Comparison of ENCODE assay signal across 26 mouse cellular contexts in the genomic region with DNA sequence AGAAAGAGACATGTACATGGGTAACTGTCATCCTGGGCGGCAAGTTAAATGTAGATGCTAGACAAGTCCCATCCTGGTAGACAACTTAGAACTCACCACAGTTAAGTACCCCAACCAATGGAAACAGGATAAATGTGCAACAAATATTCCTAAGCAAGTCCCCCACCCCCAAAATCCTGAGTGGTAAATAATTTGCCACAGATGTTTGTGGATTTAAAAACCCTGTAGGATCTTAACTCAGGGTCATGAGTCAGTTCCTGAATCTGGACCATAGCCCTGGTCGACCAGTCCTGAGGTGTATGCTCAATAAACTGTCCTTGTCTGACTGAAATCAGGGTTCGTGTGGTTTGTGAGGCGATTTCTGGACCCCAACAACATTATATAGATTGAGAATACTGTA.
"Had no signal": no experiment of that assay in that cellular context is flagged by ENCODE, and none has a peak within 500 bp of the region (broad histone marks: within the 10 kb centered on the region; RNA-seq: fewer than 3 reads in every experiment).

No protein-coding gene starts in this region.

- ATAC-seq: hindbrain, embryonic 16.5 days; inflammation-experienced regulatory T-cells, adult 6 months; intestine, embryonic 15.5 days; intestine, postnatal 0 days; liver, postnatal 0 days had no signal

- H3K4me2 ChIP-seq: heart, embryonic 12.5 days; hindbrain, embryonic 12.5 days; hindbrain, embryonic 14.5 days; intestine, embryonic 15.5 days; limb, embryonic 12.5 days; liver, embryonic 11.5 days; liver, embryonic 13.5 days; liver, embryonic 15.5 days had no signal

- H3K4me3 ChIP-seq: gastrocnemius, adult 2 months; heart, embryonic 10.5 days; heart, embryonic 12.5 days; hindbrain, embryonic 10.5 days; hindbrain, embryonic 12.5 days; intestine, embryonic 15.5 days; layer of hippocampus, adult 2 months; left cerebral cortex, adult 2 months; limb, embryonic 10.5 days; limb, embryonic 12.5 days; liver, embryonic 13.5 days; liver, embryonic 15.5 days had no signal

- H3K27me3 ChIP-seq: heart, embryonic 12.5 days; hindbrain, embryonic 12.5 days; intestine, embryonic 15.5 days; limb, embryonic 12.5 days; liver, embryonic 13.5 days; liver, embryonic 15.5 days had no signal

- H3K9me3 ChIP-seq: heart, embryonic 10.5 days; heart, embryonic 12.5 days; hindbrain, embryonic 10.5 days; hindbrain, embryonic 12.5 days; intestine, embryonic 15.5 days; limb, embryonic 10.5 days; limb, embryonic 12.5 days; liver, embryonic 13.5 days; liver, embryonic 15.5 days had no signal

- H3K36me3 ChIP-seq: heart, embryonic 10.5 days; heart, embryonic 12.5 days; hindbrain, embryonic 10.5 days; hindbrain, embryonic 12.5 days; intestine, embryonic 15.5 days; limb, embryonic 10.5 days; limb, embryonic 12.5 days; liver, embryonic 13.5 days; liver, embryonic 15.5 days had no signal

- H3K9ac ChIP-seq: heart, embryonic 12.5 days; hindbrain, embryonic 12.5 days; hindbrain, embryonic 14.5 days; intestine, embryonic 15.5 days; limb, embryonic 12.5 days; liver, embryonic 13.5 days; liver, embryonic 15.5 days; liver, postnatal 0 days had no signal

- H3K27ac ChIP-seq: gastrocnemius, adult 2 months; heart, embryonic 10.5 days; hindbrain, embryonic 10.5 days; hindbrain, embryonic 12.5 days; hindbrain, embryonic 14.5 days; intestine, embryonic 15.5 days; kidney, postnatal 0 days; layer of hippocampus, adult 2 months; left cerebral cortex, adult 2 months; limb, embryonic 10.5 days; limb, embryonic 12.5 days; liver, embryonic 13.5 days; liver, embryonic 15.5 days had no signal

- H3K4me1 ChIP-seq: heart, embryonic 10.5 days; heart, embryonic 12.5 days; hindbrain, embryonic 10.5 days; hindbrain, embryonic 12.5 days; intestine, embryonic 15.5 days; limb, embryonic 10.5 days; limb, embryonic 12.5 days; liver, embryonic 13.5 days; liver, embryonic 15.5 days had no signal

- DNase-seq: gastrocnemius, adult 2 months; gastrocnemius, postnatal 10 days; gastrocnemius, postnatal 25 days; heart, adult 18-20 months; heart, postnatal 10 days; heart, postnatal 4 days; kidney, postnatal 4 days; liver; liver, embryonic 13.5 days; liver, postnatal 0 days had no signal
